Mouse (Mus musculus) monocyte, adult 2 months (primary cell): Measurements from ENCODE around the gene Tanc1.

Experiments used
- DNase-seq, 2 experiments: peaks; one replicate each; pipeline ENCODE4 v3.0.0; 2022; ENCODE audit warnings: low spot score in 2 of 2, low read depth in 1 of 2

Tanc1 gene

DNA sequence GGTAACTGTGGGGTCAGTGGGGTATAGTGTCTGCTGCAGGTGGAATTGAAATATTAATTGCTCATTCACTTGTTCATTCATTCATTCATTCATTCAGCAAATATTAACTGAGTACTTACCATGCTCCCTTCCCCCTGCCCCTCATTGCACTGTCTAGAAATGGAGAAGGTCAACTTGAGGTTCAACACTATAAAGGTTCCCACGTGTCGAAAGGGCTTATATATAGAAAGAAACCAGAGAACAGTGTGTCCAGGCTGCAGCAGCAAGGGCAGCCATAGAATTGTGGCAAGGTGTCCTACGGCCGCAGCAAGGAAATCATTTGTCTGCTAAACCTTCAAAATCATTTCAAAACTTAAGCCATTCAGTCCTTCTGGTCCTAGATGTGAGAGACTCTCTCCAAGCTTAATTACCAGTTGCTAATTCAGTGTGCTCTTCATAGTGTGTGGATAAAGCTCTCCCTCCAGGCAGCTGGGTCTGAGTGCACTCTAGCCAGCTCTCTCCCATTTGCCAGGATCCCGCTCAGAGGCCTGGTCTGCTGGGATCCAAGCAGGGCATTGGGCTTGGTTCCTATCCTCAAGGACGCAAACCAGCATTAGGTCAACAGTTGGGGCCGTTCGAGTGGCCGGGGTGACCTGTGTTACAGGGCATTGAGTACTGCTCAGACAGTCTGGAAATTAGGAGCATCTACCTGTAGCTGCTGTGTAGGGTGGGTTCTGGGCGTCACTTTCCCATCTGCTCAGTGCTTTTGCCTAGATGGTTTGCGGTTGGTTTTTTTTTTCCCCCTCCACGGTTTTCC is 172.2 kb downstream of the Tanc1 start:
- DNase-seq = no peak

DNA sequence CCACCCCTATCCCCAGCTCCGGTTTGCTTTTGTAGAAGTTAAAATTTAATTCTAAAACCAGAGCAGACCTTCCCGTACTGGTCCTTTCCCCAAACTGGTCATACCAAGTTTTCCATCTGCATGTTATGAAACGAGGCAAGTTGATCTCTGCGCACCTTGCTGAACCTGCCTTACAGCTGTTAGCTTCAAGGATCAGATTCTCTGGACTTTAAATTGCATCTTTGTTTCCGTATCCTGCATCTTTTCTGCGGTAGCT is 172.7 kb downstream of the Tanc1 start:
- DNase-seq = no peak

DNA sequence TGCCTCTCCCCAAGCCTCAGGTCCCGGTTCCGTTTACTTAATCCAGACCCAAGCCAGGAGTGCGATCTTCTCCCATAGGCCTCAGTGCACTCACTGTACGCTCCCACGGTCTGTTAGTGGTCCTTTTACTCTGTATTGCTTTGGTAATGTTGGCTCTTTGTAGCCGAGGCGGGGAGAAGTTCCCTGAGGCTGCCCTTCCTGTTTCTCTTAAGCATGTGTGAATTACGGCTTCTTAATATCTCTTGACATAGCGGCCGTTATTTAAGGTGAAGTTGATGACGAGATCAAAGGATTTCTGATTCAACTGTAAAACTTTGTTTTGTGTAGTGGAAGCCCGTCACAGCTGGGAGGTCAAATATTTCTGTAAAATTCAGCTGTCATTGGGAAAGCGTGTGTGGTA is 173.8 kb downstream of the Tanc1 start:
- DNase-seq = no peak

- DNase-seq = no peak
Observed at GRCm38 (mm10) chr2:59788704-59789500, 177.1 kb downstream of the Tanc1 start.

DNA sequence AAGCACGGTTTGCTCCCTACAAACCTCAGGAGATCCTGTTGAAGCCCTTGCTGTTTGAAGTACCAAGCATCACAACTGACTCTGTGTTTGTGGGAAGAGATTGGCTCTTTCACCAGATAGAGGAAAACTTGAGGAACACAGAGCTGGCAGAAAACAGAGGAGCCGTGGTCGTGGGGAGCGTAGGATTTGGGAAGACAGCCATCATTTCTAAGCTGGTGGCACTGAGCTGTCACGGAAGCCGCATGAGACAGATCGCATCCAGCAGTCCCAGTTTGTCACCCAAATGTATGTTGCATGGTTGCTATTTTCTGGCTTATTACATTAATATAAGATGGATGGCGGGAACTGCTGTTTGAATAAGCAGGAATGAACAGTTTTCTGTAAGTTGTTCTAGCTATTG is 179.8 kb downstream of the Tanc1 start:
- DNase-seq = no peak

GRCm38 (mm10) chr2:59793337-59793736 is 181.5 kb downstream of the Tanc1 start:
- no peak for DNase-seq

DNA sequence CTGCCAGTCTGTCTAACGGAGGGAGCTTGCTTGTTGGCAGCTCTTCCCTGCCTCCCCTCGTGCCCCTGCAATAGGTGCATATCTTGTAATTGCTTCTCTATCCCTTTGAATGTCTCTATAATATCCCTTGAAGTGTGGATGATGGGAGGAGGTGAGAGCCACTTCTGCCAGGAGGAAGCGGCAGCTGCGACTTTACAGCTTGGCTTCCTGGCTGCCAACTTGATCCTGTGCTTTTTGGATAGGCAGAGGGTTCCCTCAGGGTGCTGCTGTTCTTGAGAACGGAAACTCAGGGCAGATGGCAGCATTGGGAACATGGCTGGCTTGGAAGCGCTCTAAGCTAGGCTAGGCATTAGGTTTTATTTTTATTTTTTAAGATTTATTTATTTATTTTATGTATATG is 183.0 kb downstream of the Tanc1 start:
- no peak for DNase-seq

DNA sequence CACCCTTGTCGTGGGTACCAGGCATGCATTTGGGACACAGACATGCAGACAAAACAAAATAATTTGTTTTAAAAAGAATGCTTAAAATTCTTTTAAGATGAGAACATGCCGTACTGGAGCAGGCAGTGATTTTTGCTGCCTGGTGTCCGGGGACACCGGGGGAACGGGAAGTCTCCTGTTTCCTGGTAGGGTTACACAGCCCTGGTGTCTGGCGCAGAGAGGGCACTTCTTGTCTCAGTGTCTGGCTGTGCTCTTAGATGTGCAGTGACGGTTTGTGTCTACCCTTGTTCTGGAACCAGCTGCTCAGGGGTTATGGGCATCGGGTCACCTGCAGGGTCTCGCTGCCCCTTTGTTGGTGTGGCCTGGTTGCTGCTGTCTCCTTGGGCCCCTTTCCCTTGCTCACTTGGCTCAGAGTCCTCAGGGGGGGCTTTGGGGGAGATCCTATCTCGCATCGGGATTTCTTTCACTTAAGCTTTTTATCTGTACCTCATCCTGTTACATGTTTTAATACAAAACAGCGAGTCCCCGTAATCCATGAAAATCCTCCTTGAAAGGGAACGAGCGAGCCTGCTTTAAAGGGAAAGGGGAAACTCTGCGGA is 187.2 kb downstream of the Tanc1 start:
- DNase-seq = no peak

- DNase-seq = no peak
Observed at GRCm38 (mm10) chr2:59799572-59799971, 187.7 kb downstream of the Tanc1 start.

- no peak for DNase-seq
Observed at GRCm38 (mm10) chr2:59800481-59801266, 188.8 kb downstream of the Tanc1 start.

GRCm38 (mm10) chr2:59802722-59803387 is 191.0 kb downstream of the Tanc1 start:
- DNase-seq = no peak

DNA sequence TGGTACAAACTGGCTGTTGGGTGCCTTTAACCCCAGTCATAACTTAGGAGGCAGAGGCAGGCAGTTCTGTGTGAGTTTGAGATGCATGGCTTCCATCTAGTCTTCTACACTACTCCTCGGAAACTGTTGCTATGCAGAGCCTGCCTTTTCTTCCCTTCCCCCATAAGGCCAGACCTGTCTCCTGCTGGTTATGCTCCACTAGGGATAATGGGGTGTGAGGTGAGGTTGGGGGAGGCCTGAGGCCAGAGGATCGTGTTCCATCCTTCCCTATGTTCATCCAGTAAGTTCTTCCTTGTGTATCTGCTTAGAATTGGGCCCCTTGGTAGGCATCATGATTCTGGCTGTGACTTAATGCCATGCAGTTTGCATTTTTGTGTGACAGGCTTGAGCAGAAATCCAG is 193.8 kb downstream of the Tanc1 start:
- no peak for DNase-seq

DNA sequence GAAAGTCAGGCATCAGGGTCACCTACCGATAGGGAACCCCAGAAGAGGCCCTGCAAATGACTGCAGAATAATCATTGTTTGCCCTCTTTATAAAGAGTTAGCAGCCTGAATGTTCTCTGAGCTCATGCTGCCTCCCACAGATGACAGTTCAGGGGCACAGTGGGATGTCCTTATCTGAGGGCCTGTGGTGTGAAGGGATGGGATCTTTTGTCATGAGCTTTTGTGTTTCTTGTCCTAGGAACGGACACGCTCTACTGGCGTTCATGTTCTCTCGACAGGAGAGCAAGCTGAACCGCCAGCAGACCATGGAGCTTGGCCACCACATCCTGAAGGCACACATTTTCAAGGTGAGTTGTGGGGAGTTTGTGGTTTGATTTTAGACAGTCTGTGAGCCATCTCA is 194.2 kb downstream of the Tanc1 start:
- no peak for DNase-seq

- no peak for DNase-seq
Observed at GRCm38 (mm10) chr2:59808608-59809007, 196.8 kb downstream of the Tanc1 start.

GRCm38 (mm10) chr2:59810039-59810438 is 198.2 kb downstream of the Tanc1 start:
- DNase-seq = no peak

GRCm38 (mm10) chr2:59811247-59811646 is 199.4 kb downstream of the Tanc1 start:
- DNase-seq = no peak

- no peak for DNase-seq
Observed at GRCm38 (mm10) chr2:59812641-59813040, 200.8 kb downstream of the Tanc1 start.

GRCm38 (mm10) chr2:59813457-59813856 is 201.6 kb downstream of the Tanc1 start:
- DNase-seq = no peak

GRCm38 (mm10) chr2:59814997-59815396 is 203.2 kb downstream of the Tanc1 start:
- no peak for DNase-seq

- DNase-seq = no peak
Observed at GRCm38 (mm10) chr2:59818663-59819062, 206.8 kb downstream of the Tanc1 start.

GRCm38 (mm10) chr2:59819415-59819814 is 207.6 kb downstream of the Tanc1 start:
- DNase-seq = no peak
